Mouse (Mus musculus) lung, embryonic 16.5 days (tissue): ENCODE data around the gene Tmpo. TPM values are rescaled to one million over a fixed set of nuclear protein-coding genes. Genes with fewer than 3 reads are reported as not detected.
A peak's percentile ranks its signal among the peaks of the same experiment; 100 is the strongest.

ENCODE experiments used
- ATAC-seq: fragments of 200-750 bp; cut with Nextera tagmentation; 2 replicates; pipeline ENCODE4 v1.8.0; 2017; ENCODE audit warnings: low read depth, mild to moderate bottlenecking, moderate library complexity
- H3K27ac ChIP-seq: fragments of 300-500 bp; sonication (generic); 2 replicates; pipeline ENCODE4 v1.5.1; 2014; ENCODE audit warnings: mild to moderate bottlenecking, control low read depth, low read length
- H3K27me3 ChIP-seq: fragments of 300-500 bp; sonication (generic); 2 replicates; pipeline ENCODE4 v1.6.1; 2014; ENCODE audit warnings: low read depth, low read length, mixed read lengths; ENCODE audit not compliant: control insufficient read depth, insufficient read depth
- H3K36me3 ChIP-seq: fragments of 300-500 bp; sonication (generic); 2 replicates; pipeline ENCODE4 v1.6.1; 2014; ENCODE audit warnings: low read length; ENCODE audit not compliant: control insufficient read depth, insufficient read depth
- H3K4me1 ChIP-seq: fragments of 300-500 bp; sonication (generic); replicated peaks from 2 replicates; pipeline ENCODE4 v1.6.1; 2014; ENCODE audit warnings: low read length, mixed read lengths; ENCODE audit not compliant: control insufficient read depth, insufficient read depth
- H3K4me2 ChIP-seq: fragments of 300-500 bp; sonication (generic); 2 replicates; pipeline ENCODE4 v1.6.1; 2014; ENCODE audit warnings: low read depth, low read length, control low read depth
- H3K4me3 ChIP-seq: fragments of 300-500 bp; sonication (generic); 2 replicates; pipeline ENCODE4 v1.5.1; 2014; ENCODE audit warnings: mild to moderate bottlenecking, low read length, control low read depth
- H3K9ac ChIP-seq: fragments of 300-500 bp; sonication (generic); 2 replicates; pipeline ENCODE4 v1.6.1; 2014; ENCODE audit warnings: low read length, control low read depth
- H3K9me3 ChIP-seq: fragments of 300-500 bp; sonication (generic); 2 replicates; pipeline ENCODE4 v1.6.1; 2016; ENCODE audit warnings: low read length; ENCODE audit not compliant: control insufficient read depth
- WGBS: fragments of 180-500 bp; shearing (Covaris S2); extraction: QIAGEN DNeasy Blood & Tissue Kit; methylation state at CpG from one replicate; pipeline ENCODE4 v1.1.7; 2014; 5-methylcytosine and 5-hydroxymethylcytosine counted together
- polyA plus RNA-seq: library from polyadenylated mRNA; unstranded; fragments of >200 nt; fragmentation: Nextera tagmentation; extraction: Ambion mirVana; gene quantifications from 2 replicates; pipeline ENCODE4 v1.2.1, GENCODE M21; 2015

Gene Tmpo
- polyA plus RNA-seq, 1 experiment from 2014 or later = 220 TPM

GRCm38 (mm10) chr10:91179834-91180233 lies 1.3 kb downstream of the Tmpo start:
- H3K9me3 ChIP-seq = no peaks in the 10 kb centered on the region
- peak overlapping the region; percentile 100 for H3K27ac ChIP-seq
- peak overlapping the region; percentile 64 for H3K4me2 ChIP-seq
- no peak for ATAC-seq
- H3K9ac ChIP-seq = peak overlapping the region; percentile 81
- H3K36me3 ChIP-seq = no peaks in the 10 kb centered on the region
- no peaks in the 10 kb centered on the region for H3K27me3 ChIP-seq
- peaks cover 8% of the 10 kb centered on the region for H3K4me1 ChIP-seq
- 39% methylated on average over 2 of the region's 2 CpGs for WGBS
- H3K4me3 ChIP-seq = peak overlapping the region; percentile 53

DNA sequence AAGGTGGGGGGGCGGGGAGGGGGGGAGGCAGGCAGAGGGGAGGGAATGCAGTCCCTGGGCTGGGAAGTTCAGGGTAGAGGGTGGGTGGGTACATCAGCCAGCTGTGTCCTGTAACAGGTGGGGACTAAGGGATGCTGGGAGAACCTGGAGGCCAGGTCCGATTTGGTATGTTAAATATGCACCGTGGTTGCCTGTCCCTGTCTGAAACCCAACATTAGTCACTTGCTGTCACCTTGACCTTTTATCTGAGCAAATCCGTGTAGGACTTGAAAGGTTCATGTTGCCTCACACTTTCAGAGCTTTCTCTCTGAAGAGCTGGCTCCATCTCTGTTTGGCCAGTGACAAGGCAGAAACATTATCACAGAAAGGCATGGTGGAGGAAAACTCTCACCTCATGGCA lies 3.9 kb downstream of the Tmpo start:
- no peak overlapping the region for H3K4me2 ChIP-seq
- H3K4me3 ChIP-seq = no peak overlapping the region
- no peaks in the 10 kb centered on the region for H3K9me3 ChIP-seq
- no peak for ATAC-seq
- H3K27me3 ChIP-seq = no peaks in the 10 kb centered on the region
- 17% methylated on average over 4 of the region's 4 CpGs for WGBS
- peaks cover 3% of the 10 kb centered on the region; the same call in 1 of the 2 replicates for H3K4me1 ChIP-seq
- H3K9ac ChIP-seq = no peak overlapping the region
- H3K36me3 ChIP-seq = no peaks in the 10 kb centered on the region
- no peak overlapping the region for H3K27ac ChIP-seq

GRCm38 (mm10) chr10:91172329-91173100 lies 8.6 kb downstream of the Tmpo start:
- Histone ChIP-seq H3K27me3 (no peaks in the 10 kb centered on the region), H3K4me1 (peaks cover 16% of the 10 kb centered on the region), H3K9me3 (no peaks in the 10 kb centered on the region), H3K27ac (peak overlapping the region; percentile 99), H3K4me2 (peak overlapping the region; percentile 66), H3K4me3 (peak overlapping the region; percentile 95), H3K36me3 (no peaks in the 10 kb centered on the region), H3K9ac (peak overlapping the region; percentile 100)
- WGBS = 73% methylated on average over 14 of the region's 14 CpGs
- no peak for ATAC-seq

GRCm38 (mm10) chr10:91171455-91172328 lies 9.4 kb downstream of the Tmpo start:
- peak overlapping the region; percentile 100 for H3K9ac ChIP-seq
- peak overlapping the region; percentile 66 for H3K4me2 ChIP-seq
- H3K36me3 ChIP-seq = no peaks in the 10 kb centered on the region
- WGBS = under 1% methylated on average over 67 of the region's 68 CpGs
- H3K9me3 ChIP-seq = no peaks in the 10 kb centered on the region
- H3K27ac ChIP-seq = peak overlapping the region; percentile 99
- H3K4me1 ChIP-seq = peaks cover 24% of the 10 kb centered on the region
- peak; percentile 97 for ATAC-seq
- H3K27me3 ChIP-seq = no peaks in the 10 kb centered on the region
- H3K4me3 ChIP-seq = peak overlapping the region; percentile 95

GRCm38 (mm10) chr10:91171041-91171440 lies 10.1 kb downstream of the Tmpo start:
- H3K36me3 ChIP-seq = peaks cover 2% of the 10 kb centered on the region; the same call in 1 of the 2 replicates
- peak; percentile 44 for ATAC-seq
- H3K4me3 ChIP-seq = peak overlapping the region; percentile 95
- H3K9ac ChIP-seq = peak overlapping the region; percentile 100
- peak overlapping the region; percentile 62 for H3K4me2 ChIP-seq
- WGBS = 0% methylated on average over 59 of the region's 59 CpGs
- H3K27ac ChIP-seq = peak overlapping the region; percentile 99
- no peaks in the 10 kb centered on the region for H3K27me3 ChIP-seq
- H3K9me3 ChIP-seq = no peaks in the 10 kb centered on the region
- H3K4me1 ChIP-seq = peaks cover 26% of the 10 kb centered on the region

DNA sequence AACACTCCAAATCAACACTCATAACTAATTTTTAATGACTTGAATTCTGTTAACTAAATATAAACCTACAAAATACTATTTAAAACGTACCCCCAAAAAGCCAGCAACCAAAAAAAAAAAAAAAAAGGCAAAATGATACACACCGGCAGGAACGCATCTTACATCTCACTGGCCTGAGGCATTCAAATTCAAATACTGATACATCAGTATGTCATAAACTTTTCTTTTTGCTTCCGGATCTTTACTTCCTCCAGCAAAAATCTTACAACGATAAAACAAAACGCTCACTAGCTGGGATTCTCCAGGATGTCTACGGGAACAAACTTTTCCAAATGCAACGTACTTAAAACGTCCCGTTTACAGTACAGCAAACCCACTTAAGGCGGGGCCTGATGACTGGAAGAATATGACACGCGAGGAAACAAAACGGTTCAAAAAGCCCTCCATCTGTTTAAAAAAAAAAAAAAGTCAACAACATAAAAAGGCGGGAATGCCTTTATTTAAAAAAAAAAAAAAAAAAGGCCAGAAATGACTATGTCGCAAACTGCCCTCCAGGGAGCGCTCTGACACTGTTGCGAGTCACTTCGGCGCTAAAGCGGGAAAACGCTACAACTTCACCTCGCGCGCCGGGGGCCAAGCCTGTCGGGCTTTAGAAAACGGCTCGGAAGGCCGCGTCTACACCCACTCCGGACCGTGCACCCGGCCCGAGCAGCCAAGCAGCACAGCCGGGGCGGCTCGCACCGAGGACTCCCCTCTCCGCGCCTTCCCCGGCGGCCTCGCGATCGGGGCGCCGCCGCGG lies 10.8 kb downstream of the Tmpo start:
- Histone ChIP-seq H3K27ac (peak overlapping the region; percentile 99), H3K4me3 (peak overlapping the region; percentile 95), H3K27me3 (no peaks in the 10 kb centered on the region), H3K9me3 (no peaks in the 10 kb centered on the region), H3K36me3 (peaks cover 5% of the 10 kb centered on the region), H3K9ac (peak overlapping the region; percentile 100), H3K4me2 (peak overlapping the region; percentile 62), H3K4me1 (peaks cover 26% of the 10 kb centered on the region)
- WGBS = under 1% methylated on average over 47 of the region's 50 CpGs
- peak; percentile 60 for ATAC-seq

DNA sequence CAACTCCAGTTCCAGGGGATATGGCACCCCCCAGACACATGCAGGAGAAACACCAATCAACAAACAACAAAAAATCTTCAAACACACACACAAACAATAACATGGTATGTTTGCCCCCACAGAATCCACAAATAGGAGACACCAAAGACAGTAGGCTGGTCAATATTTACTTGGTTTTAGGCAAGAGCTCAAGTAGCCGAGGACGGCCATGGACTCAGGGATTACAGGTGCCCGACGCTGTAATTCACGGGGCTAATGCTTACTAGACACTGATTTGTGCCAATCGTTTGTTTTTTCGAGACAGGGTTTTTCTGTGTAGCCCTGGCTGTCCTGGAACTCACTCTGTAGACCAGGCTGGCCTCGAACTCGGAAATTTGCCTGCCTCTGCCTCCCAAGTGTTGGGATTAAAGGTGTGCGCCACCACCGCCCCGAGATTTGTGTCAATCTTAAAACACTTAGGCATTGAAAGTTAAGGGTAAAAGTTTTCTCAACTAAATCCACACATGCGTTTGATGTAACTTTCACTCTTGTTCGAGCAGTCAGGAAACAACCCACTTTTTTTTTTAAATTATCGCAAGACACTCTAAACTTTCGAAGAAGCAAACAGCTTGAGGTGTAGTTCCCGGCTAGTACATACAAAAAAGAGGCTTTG lies 11.6 kb downstream of the Tmpo start:
- H3K27ac ChIP-seq = peak overlapping the region; percentile 99
- peaks cover 10% of the 10 kb centered on the region for H3K36me3 ChIP-seq
- peaks cover 26% of the 10 kb centered on the region for H3K4me1 ChIP-seq
- peak overlapping the region; percentile 95 for H3K4me3 ChIP-seq
- peak overlapping the region; percentile 62 for H3K4me2 ChIP-seq
- 15% methylated on average over 17 of the region's 17 CpGs for WGBS
- H3K9ac ChIP-seq = peak overlapping the region; percentile 100
- no peaks in the 10 kb centered on the region for H3K9me3 ChIP-seq
- no peaks in the 10 kb centered on the region for H3K27me3 ChIP-seq
- no peak for ATAC-seq

DNA sequence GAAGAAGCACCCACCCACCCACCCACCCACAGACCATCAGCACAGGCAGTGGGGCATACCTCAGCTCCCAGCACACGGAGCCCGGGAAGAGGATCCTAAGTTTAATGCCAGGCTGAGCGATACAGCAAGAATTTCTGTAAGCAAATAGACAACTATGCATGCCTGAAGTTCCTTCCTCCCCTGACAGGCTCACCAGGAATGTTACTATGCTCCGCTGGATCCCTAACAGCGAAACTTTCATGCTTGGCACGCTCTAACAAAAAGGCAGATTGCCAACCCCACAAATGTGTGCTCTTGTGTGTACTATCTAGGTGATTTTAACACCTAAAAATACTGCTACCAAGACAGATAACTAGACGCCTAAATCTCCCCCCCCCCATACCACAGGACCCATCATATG lies 13.8 kb downstream of the Tmpo start:
- H3K27me3 ChIP-seq = no peaks in the 10 kb centered on the region
- no peak overlapping the region for H3K9ac ChIP-seq
- H3K4me3 ChIP-seq = peak overlapping the region; percentile 30
- H3K27ac ChIP-seq = peak overlapping the region; percentile 49; the same call in 1 of the 2 replicates
- ATAC-seq = no peak
- H3K36me3 ChIP-seq = peaks cover 25% of the 10 kb centered on the region
- H3K4me2 ChIP-seq = peak overlapping the region; percentile 62
- no peaks in the 10 kb centered on the region for H3K9me3 ChIP-seq
- 19% methylated on average over 7 of the region's 7 CpGs for WGBS
- H3K4me1 ChIP-seq = peaks cover 26% of the 10 kb centered on the region
